In the genomic region with DNA sequence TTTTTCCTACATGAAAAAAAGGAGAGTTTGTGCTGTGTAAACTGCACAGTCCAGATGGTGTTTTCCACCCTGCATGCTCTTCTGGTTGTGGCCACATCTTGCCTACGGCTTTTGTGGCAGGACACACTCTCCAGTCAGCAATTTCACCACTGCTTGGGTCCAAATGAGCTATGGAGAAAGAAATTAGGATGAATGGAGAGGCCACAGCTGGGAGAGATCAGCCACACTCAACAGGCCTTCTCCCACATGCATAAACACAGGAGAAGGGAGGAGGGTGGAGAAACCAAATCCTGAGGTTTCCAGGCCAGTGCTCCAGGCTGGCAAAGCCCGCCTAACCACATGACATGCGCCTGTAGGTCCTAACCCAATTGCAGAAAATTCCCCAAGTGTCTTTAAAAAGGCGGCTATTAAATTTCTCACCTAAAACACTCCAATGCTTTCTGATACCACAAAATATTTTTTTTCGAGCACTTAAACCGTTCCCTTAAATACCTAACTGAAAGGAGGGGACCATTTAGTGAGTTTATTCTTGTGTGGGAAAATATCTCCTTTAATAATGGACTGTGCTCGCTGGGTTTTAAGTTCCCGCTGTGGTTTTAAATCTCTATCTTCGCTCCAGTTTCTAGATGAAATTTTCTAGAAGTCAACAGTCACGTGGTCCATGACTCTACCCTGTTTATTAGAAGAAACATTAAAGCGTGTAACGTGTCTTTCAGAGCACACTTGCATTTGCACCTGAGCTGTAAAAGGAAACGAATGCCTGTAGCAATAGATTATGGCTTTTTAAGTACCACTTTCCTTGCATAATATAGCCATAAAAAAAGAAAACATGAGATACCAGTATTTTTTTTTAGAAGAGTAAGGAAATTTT, we compare ENCODE assay signal across 9 mouse cellular contexts.
DNase-seq lines count a peak whose midpoint lies in the region; ATAC-seq lines count a peak whose summit lies in the region.
"Had no signal": no experiment of that assay in that cellular context is flagged by ENCODE, and none has a peak within 500 bp of the region (broad histone marks: within the 10 kb centered on the region; RNA-seq: fewer than 3 reads in every experiment).

No protein-coding gene starts in this region.

- H3K9ac ChIP-seq in lung, embryonic 16.5 days (ENCODE audit: low read length): no peak overlapping the region
- H3K9ac ChIP-seq in forebrain, embryonic 16.5 days (replicated peaks; ENCODE audit: low read depth, low read length): no peak overlapping the region
- H3K9ac ChIP-seq: neural tube, embryonic 12.5 days had no signal

- 47% methylated on average over 13 of the region's 13 CpGs for WGBS in lung, embryonic 16.5 days
- 87% methylated on average over 13 of the region's 13 CpGs for WGBS in forebrain, embryonic 16.5 days

- no peaks in the 10 kb centered on the region for H3K36me3 ChIP-seq in lung, embryonic 16.5 days (ENCODE audit: control insufficient read depth, insufficient read depth, low read length)
- H3K36me3 ChIP-seq in forebrain, embryonic 16.5 days (ENCODE audit: control insufficient read depth, insufficient read depth): no peaks in the 10 kb centered on the region
- H3K36me3 ChIP-seq: neural tube, embryonic 12.5 days had no signal

- no peak overlapping the region for H3K4me3 ChIP-seq in lung, embryonic 16.5 days (ENCODE audit: low read length)
- H3K4me3 ChIP-seq in forebrain, embryonic 16.5 days (replicated peaks; ENCODE audit: low read length): no peak overlapping the region
- H3K4me3 ChIP-seq: neural tube, embryonic 12.5 days had no signal

- no peaks in the 10 kb centered on the region for H3K27me3 ChIP-seq in lung, embryonic 16.5 days (ENCODE audit: control insufficient read depth, insufficient read depth, low read depth, low read length)
- H3K27me3 ChIP-seq in forebrain, embryonic 16.5 days (replicated peaks; ENCODE audit: control insufficient read depth, insufficient read depth, low read length): no peaks in the 10 kb centered on the region
- H3K27me3 ChIP-seq: neural tube, embryonic 12.5 days had no signal

- peak overlapping the region; percentile 36; the same call in 1 of the 2 replicates for H3K4me2 ChIP-seq in lung, embryonic 16.5 days (ENCODE audit: low read depth, low read length)
- H3K4me2 ChIP-seq in forebrain, embryonic 16.5 days (ENCODE audit: low read length): no peak overlapping the region
- H3K4me2 ChIP-seq: neural tube, embryonic 12.5 days had no signal

- peak overlapping the region; percentile 82 for H3K27ac ChIP-seq in lung, embryonic 16.5 days (ENCODE audit: low read length)
- H3K27ac ChIP-seq in forebrain, embryonic 16.5 days (ENCODE audit: low read length): no peak overlapping the region
- H3K27ac ChIP-seq: neural tube, embryonic 12.5 days had no signal

- no peaks in the 10 kb centered on the region for H3K9me3 ChIP-seq in lung, embryonic 16.5 days (ENCODE audit: control insufficient read depth, low read length)
- H3K9me3 ChIP-seq in forebrain, embryonic 16.5 days (ENCODE audit: control insufficient read depth, low read length): no peaks in the 10 kb centered on the region
- H3K9me3 ChIP-seq: neural tube, embryonic 12.5 days had no signal

- peak; percentile 98 for ATAC-seq in lung, embryonic 16.5 days (ENCODE audit: low read depth)
- no peak for ATAC-seq in forebrain, embryonic 16.5 days
- no peak for ATAC-seq in erythroblast, adult 5-6 weeks (replicated peaks; ENCODE audit: low FRiP score, poor library complexity, severe bottlenecking)
- no peak for ATAC-seq in cerebellum, adult (ENCODE audit: insufficient number of reproducible peaks, low FRiP score, low TSS enrichment)

- DNase-seq in urinary bladder, postnatal 10 days (ENCODE audit: low spot score): peak; percentile 10
- DNase-seq in urinary bladder, adult 2 months (ENCODE audit: low spot score): no peak
- peak; percentile 39 for DNase-seq in heart, postnatal 4 days
- DNase-seq in right cerebral cortex, postnatal 36 days (ENCODE audit: low spot score in 2 of 2): no peak

- peaks cover 2% of the 10 kb centered on the region; the same call in 1 of the 2 replicates for H3K4me1 ChIP-seq in lung, embryonic 16.5 days (replicated peaks; ENCODE audit: control insufficient read depth, insufficient read depth, low read length)
- H3K4me1 ChIP-seq in forebrain, embryonic 16.5 days (replicated peaks; ENCODE audit: control insufficient read depth, insufficient read depth, low read length): 0 out of 2 replicates have a peak, but pooled peaks cover 2% of the 10 kb centered on the region
- H3K4me1 ChIP-seq: neural tube, embryonic 12.5 days had no signal

Comparison
In these comparisons a context has a peak if more than half of its experiments do, and no peak if none do; other contexts are left out.
1. DNase-seq: peak in urinary bladder, postnatal 10 days (single experiment) and heart, postnatal 4 days (single experiment); none in urinary bladder, adult 2 months (single experiment) and right cerebral cortex, postnatal 36 days (0 of 2).